Mouse (Mus musculus) limb, embryonic 15.5 days (tissue): ENCODE data around the gene Lhfpl3. TPM values are rescaled to one million over a fixed set of nuclear protein-coding genes. Genes with fewer than 3 reads are reported as not detected.
"Not testable (repeated sequence)": the region's sequence is repeated elsewhere in the genome, so short reads cannot be mapped to it uniquely, and the experiment has no call there.

ENCODE experiments used
- ATAC-seq: fragments of 200-750 bp; cut with Nextera tagmentation; 2 replicates; pipeline ENCODE4 v1.8.0; 2017; ENCODE audit warnings: low read depth, moderate TSS enrichment; ENCODE audit not compliant: insufficient number of reproducible peaks, low FRiP score, low TSS enrichment
- H3K27ac ChIP-seq: fragments of 300-500 bp; sonication (generic); 2 replicates; pipeline ENCODE4 v1.5.1; 2015; ENCODE audit warnings: moderate library complexity, mild to moderate bottlenecking, inconsistent platforms
- H3K27me3 ChIP-seq: fragments of 300-500 bp; sonication (generic); 2 replicates; pipeline ENCODE4 v1.6.1; 2015; ENCODE audit warnings: inconsistent platforms
- H3K36me3 ChIP-seq: fragments of 300-500 bp; sonication (generic); 2 replicates; pipeline ENCODE4 v1.6.1; 2015; ENCODE audit warnings: inconsistent platforms
- H3K4me1 ChIP-seq: fragments of 300-500 bp; sonication (generic); 2 replicates; pipeline ENCODE4 v1.6.1; 2015; ENCODE audit warnings: inconsistent platforms
- H3K4me2 ChIP-seq: fragments of 300-500 bp; sonication (generic); 2 replicates; pipeline ENCODE4 v1.6.1; 2015; ENCODE audit warnings: mild to moderate bottlenecking, inconsistent platforms
- H3K4me3 ChIP-seq: fragments of 300-500 bp; sonication (generic); 2 replicates; pipeline ENCODE4 v1.5.1; 2015; ENCODE audit warnings: mild to moderate bottlenecking, inconsistent platforms
- H3K9ac ChIP-seq: fragments of 300-500 bp; sonication (generic); 2 replicates; pipeline ENCODE4 v1.6.1; 2015; ENCODE audit warnings: inconsistent platforms
- H3K9me3 ChIP-seq: fragments of 300-500 bp; sonication (generic); 2 replicates; pipeline ENCODE4 v1.6.1; 2016; ENCODE audit warnings: inconsistent platforms
- WGBS: fragments of 180-500 bp; shearing (Covaris S2); methylation state at CpG from one replicate; pipeline ENCODE4 v1.1.7; 2015; 5-methylcytosine and 5-hydroxymethylcytosine counted together
- polyA plus RNA-seq: library from polyadenylated mRNA; unstranded; fragments of >200 nt; fragmentation: Nextera tagmentation; extraction: Ambion mirVana; gene quantifications from 2 replicates; pipeline ENCODE4 v1.2.1, GENCODE M21; 2015

Lhfpl3 gene
- 0.47 and 0.52 TPM in 2 replicates for polyA plus RNA-seq

DNA sequence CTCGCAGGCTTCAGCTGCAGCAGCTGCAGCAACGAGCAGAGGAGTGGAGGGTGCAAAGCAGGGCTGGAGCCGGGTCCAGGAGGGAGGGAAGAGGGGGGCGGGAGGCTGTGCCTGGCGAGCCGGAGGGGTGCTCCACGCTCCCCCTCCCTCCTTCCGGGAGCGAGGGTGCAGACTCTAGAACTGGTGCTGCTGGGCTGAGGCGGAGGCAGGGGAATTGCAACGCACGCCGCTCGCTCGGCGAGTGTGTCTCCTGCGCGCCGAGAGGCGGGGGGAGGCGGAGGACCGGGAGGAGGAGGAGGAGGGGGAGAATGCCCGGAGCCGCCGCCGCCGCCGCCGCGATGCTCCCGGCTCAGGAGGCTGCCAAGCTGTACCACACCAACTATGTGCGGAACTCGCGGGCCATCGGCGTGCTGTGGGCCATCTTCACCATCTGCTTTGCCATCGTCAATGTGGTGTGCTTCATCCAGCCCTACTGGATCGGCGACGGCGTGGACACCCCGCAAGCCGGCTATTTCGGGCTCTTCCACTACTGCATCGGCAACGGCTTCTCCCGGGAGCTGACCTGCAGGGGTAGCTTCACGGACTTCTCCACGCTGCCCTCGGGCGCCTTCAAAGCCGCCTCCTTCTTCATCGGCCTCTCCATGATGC is at the start of gene Lhfpl3:
Lhfpl3 (plus strand) TSS at position 175 of the 648 bp plus-strand sequence.
- peak within 1 kb of the TSS; percentile 94 for H3K4me2 ChIP-seq
- no peaks in the 10 kb centered on the region for H3K36me3 ChIP-seq
- H3K9ac ChIP-seq: peak within 1 kb of the TSS; percentile 39; the same call in 1 of the 2 replicates
- H3K4me1 ChIP-seq: peaks cover 16% of the 10 kb centered on the region
- WGBS: 0% methylated on average over 40 of the region's 53 CpGs
- peaks cover 56% of the 10 kb centered on the region for H3K27me3 ChIP-seq
- no peak within 1 kb of the TSS for H3K27ac ChIP-seq
- peak within 1 kb of the TSS; percentile 53 for H3K4me3 ChIP-seq
- no peaks in the 10 kb centered on the region for H3K9me3 ChIP-seq
- no peak for ATAC-seq

DNA sequence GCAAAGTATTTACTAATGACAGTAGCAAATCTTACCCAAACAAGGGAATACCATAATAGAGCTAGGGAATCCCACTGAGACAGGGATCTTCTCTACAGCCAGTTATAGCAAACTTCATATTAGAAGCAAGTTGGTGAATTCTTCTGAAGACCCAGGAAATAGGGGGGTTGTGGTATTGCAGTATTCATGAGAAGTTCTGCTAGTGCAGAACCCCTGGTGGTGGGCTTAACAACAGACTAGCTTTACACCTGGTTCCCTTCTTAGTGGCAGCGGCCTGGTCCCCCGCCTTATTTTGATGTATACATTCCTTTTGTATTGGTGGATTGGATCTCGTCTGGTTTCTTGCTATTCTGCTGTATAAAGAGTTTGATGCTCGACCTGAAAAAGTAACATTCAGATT is 39.6 kb upstream of the Lhfpl3 start:
- ATAC-seq, H3K9ac ChIP-seq, H3K4me3 ChIP-seq, H3K9me3 ChIP-seq, H3K36me3 ChIP-seq, H3K4me2 ChIP-seq, H3K4me1 ChIP-seq, H3K27ac ChIP-seq, H3K27me3 ChIP-seq: not testable (repeated sequence)
- WGBS: 79% methylated on average over 4 of the region's 4 CpGs

DNA sequence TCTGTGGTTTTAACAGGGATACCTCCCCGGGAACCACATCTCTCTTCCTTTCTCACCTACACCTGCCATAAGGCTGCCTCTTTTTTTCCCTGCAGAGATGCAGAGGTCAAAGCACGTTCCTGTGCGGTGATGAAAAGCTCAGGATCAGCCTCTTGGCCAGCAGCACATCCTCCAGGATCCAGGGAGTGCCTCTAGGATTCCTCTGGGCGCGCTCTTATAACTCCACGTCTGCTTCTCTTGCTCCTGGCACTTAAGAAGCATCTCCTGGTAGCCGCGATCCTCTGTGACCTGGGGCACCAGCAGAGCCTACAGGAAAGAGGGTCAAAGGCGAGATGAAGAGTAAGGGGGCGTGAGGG is 352 bp upstream of the Lhfpl3 start:
- ATAC-seq: no peak

DNA sequence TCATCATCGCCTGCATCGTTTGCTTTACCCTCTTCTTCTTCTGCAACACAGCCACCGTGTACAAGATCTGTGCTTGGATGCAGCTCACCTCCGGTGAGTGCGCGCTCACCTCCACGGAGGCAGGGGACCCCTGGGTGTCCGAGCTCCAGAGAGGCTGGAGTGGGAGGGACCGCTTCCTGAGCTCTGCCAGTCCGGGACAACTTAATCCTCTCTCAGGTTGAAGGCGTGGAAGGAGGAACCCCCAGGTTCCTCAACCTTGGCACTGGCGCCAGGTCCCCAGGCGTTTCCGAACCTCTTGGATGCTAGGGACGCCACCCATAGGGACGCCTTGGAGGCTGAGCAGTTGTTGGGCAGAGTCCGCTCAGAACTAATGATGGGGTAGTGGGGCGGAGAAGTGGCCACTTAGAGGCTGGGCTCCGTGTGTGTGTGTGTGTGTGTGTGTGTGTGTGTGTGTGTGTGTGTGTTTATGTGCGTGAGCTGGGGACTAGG is 718 bp downstream of the Lhfpl3 start:
- no peaks in the 10 kb centered on the region for H3K36me3 ChIP-seq
- H3K27ac ChIP-seq: no peak overlapping the region
- H3K27me3 ChIP-seq: peaks cover 56% of the 10 kb centered on the region
- no peak overlapping the region for H3K9ac ChIP-seq
- 0 out of 2 replicates have a peak, but pooled peaks have one; percentile 44 for ATAC-seq
- H3K4me2 ChIP-seq: peak overlapping the region; percentile 94
- H3K9me3 ChIP-seq: no peaks in the 10 kb centered on the region
- WGBS: under 1% methylated on average over 20 of the region's 20 CpGs
- H3K4me1 ChIP-seq: peaks cover 16% of the 10 kb centered on the region
- H3K4me3 ChIP-seq: peak overlapping the region; percentile 53

More for the DNA sequence above, 352 bp upstream of the Lhfpl3 start:
- peak overlapping the region; percentile 39; the same call in 1 of the 2 replicates for H3K9ac ChIP-seq
- H3K27me3 ChIP-seq: peaks cover 56% of the 10 kb centered on the region
- peak overlapping the region; percentile 53 for H3K4me3 ChIP-seq
- H3K9me3 ChIP-seq: no peaks in the 10 kb centered on the region
- H3K4me1 ChIP-seq: peaks cover 16% of the 10 kb centered on the region
- WGBS: 3% methylated on average over 10 of the region's 10 CpGs
- no peaks in the 10 kb centered on the region for H3K36me3 ChIP-seq
- H3K27ac ChIP-seq: no peak overlapping the region
- peak overlapping the region; percentile 94 for H3K4me2 ChIP-seq

DNA sequence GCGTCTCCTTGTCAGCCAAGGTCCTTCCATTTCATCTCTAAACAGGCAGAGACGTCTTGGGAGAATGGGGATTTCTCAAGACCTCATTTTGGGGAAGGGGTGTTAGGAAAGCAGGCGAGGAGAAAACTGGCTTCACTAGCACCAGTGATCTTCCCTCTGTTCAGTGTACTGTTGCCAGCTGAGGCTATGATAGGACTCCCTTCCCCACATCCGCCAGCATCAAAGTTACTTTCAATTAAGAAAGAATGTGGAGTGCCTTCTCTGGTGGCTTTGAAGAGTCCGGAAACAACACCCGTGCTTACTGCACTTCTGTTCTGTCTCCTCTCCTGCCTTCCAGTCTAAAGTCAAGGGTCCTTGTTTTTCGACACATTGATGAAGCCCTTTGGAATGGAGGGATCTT is 1.4 kb downstream of the Lhfpl3 start:
- 3% methylated on average over 7 of the region's 7 CpGs for whole genome bisulfite sequencing
- no peak overlapping the region for H3K27ac ChIP-seq
- peak overlapping the region; percentile 53; the same call in 1 of the 2 replicates for H3K4me3 ChIP-seq
- H3K9me3 ChIP-seq: no peaks in the 10 kb centered on the region
- peaks cover 56% of the 10 kb centered on the region for H3K27me3 ChIP-seq
- H3K36me3 ChIP-seq: no peaks in the 10 kb centered on the region
- H3K9ac ChIP-seq: no peak overlapping the region
- ATAC-seq: no peak
- no peak overlapping the region for H3K4me2 ChIP-seq
- H3K4me1 ChIP-seq: peaks cover 16% of the 10 kb centered on the region

DNA sequence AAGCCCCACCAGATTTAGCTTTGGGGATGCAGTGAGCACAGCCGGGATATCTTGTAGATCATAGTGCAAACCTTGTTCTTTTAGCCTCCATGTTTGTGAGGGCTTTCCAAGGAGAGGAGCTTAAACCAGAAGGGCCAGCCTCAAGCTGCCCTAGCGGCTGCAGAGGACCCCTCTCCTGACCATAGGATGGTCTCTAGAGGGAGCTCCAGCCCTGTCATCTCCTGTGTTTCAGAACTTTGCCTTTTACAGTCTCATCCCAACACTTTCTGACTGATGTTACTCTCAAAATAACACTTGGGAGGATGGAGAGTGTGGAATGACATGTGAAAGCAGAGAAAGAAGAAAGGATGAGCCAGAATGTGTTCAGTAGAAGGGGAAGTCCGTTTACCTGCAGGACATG is 11.4 kb downstream of the Lhfpl3 start:
- Histone ChIP-seq H3K9ac (no peak overlapping the region), H3K27me3 (no peaks in the 10 kb centered on the region), H3K4me3 (no peak overlapping the region), H3K36me3 (no peaks in the 10 kb centered on the region), H3K27ac (no peak overlapping the region), H3K4me1 (no peaks in the 10 kb centered on the region), H3K4me2 (no peak overlapping the region), H3K9me3 (no peaks in the 10 kb centered on the region)
- ATAC-seq: no peak
- 42% methylated on average over 3 of the region's 3 CpGs for WGBS

DNA sequence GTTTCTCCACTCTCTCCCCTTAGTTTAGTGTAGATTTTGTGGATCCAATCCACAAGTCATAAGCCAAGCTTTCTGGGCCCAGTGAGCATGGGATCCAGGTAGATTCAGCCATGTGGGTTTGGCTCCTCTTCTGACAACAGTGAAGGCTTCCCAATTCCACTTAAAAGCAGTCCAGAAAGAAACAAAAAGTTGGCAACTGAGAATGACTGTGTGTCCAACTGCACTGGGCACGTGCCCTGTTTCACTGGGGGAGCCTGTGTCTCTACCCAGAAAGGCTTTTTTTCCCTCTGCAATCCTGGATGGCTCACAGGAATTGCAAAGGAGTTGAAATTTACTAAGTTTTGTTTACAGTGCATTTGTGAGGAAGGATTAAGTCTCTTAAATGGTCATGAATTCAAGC is 24.9 kb downstream of the Lhfpl3 start:
- H3K36me3 ChIP-seq: no peaks in the 10 kb centered on the region
- H3K9me3 ChIP-seq: no peaks in the 10 kb centered on the region
- H3K4me1 ChIP-seq: no peaks in the 10 kb centered on the region
- H3K27me3 ChIP-seq: no peaks in the 10 kb centered on the region
- H3K27ac ChIP-seq: no peak overlapping the region
- no peak overlapping the region for H3K4me3 ChIP-seq
- no peak for ATAC-seq
- H3K4me2 ChIP-seq: no peak overlapping the region
- 54% methylated on average over 1 of the region's 1 CpGs for WGBS
- H3K9ac ChIP-seq: no peak overlapping the region

DNA sequence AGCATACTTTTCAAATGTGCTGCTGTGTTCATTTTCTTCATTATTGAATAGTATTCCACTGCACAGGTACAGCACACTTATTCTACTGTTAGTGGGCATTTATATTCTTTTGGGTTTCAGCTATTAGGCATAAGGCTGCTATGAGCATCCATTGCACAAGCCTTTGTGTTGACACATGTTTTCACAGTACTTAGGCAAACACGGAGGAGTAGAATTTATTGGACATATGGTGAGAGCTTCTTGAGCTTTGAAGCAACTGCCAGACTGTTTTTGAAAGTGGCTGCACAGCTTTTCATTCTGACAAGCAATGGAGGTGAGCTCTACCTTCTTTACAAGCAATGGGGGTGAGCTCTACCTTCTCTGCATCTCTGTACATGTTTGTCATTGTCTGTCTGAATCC is 49.5 kb downstream of the Lhfpl3 start:
- 60% methylated on average over 1 of the region's 1 CpGs for WGBS
- Histone ChIP-seq H3K9ac (no peak overlapping the region), H3K9me3 (no peaks in the 10 kb centered on the region), H3K27me3 (no peaks in the 10 kb centered on the region), H3K27ac (no peak overlapping the region), H3K4me3 (no peak overlapping the region), H3K4me2 (no peak overlapping the region), H3K36me3 (no peaks in the 10 kb centered on the region), H3K4me1 (no peaks in the 10 kb centered on the region)
- ATAC-seq: no peak

DNA sequence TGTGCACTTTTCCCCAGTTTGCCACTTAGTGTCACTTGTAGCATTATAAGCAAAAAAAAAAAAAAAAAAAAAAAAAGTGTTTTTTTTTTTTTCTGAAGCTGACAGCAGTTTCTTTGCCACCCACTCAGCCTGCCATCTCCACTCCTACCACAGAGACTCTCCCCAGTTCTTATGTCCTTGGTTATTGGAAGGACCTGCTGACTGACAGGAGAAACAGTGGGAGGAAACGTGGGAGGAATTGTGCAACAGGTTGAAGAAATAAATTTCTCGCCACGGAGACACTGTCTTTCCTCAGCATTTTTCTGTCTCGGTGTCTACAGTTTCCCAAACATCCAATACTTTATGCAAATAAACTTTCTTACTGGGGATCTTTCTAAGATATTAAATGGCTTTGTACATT is 67.6 kb downstream of the Lhfpl3 start:
- no peaks in the 10 kb centered on the region for H3K27me3 ChIP-seq
- no peak overlapping the region for H3K4me2 ChIP-seq
- ATAC-seq: no peak
- no peak overlapping the region for H3K9ac ChIP-seq
- 70% methylated on average over 4 of the region's 4 CpGs for WGBS
- no peaks in the 10 kb centered on the region for H3K9me3 ChIP-seq
- H3K4me1 ChIP-seq: no peaks in the 10 kb centered on the region
- no peaks in the 10 kb centered on the region for H3K36me3 ChIP-seq
- H3K27ac ChIP-seq: no peak overlapping the region
- no peak overlapping the region for H3K4me3 ChIP-seq

DNA sequence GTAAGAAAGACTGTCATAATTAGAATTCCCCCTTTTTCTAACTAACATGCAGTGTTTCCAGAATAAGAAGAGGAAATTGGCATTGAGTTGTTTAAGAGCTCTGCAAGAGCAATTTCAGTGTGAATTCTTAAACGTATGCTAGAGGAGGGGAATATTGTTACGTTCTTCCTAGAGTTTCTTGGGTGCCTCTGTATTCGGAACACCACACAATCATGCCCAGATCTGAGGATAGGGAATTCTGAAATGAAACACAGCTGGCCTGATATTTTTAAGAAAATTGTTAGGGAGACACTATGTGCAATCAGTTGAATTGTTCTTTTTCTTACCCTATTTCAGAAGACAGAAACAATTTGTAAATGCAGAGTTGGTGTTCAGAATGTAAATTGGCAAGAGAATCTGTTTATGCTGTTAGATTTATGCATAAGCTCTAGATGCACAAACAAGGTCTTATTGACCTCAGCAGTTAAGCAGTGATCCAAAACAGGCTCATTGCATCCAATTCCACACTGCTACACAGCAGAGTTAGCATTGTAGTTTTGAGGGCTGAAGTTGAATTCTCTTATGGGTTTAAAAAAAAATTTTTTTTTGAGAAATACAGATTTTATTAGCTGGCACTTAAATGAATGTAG is 84.1 kb downstream of the Lhfpl3 start:
- Histone ChIP-seq H3K27me3 (no peaks in the 10 kb centered on the region), H3K36me3 (no peaks in the 10 kb centered on the region), H3K4me3 (no peak overlapping the region), H3K27ac (no peak overlapping the region), H3K9ac (no peak overlapping the region), H3K4me2 (no peak overlapping the region), H3K4me1 (no peaks in the 10 kb centered on the region), H3K9me3 (no peaks in the 10 kb centered on the region)
- ATAC-seq: no peak
- 79% methylated on average over 3 of the region's 3 CpGs for WGBS

DNA sequence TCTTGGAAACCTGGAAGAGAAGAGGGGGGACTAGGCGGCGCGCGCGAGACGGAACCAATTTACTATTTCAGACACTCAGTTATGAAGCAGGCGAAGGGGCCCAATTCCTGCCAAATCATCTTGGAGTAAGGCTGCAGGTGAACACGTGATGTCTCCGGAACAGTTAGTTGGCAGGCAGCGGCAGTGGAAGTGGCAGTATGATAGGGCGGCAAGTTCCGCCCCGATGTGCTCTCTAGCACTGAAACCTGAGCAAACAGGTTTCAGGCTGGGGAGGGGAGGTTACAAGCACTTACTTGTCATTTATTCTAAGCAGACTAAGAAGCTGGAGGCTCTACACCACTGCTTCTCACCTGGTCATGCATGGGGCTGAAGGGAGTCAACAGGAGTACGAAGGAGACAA is 105.7 kb downstream of the Lhfpl3 start:
- H3K9ac ChIP-seq: no peak overlapping the region
- H3K4me1 ChIP-seq: no peaks in the 10 kb centered on the region
- no peaks in the 10 kb centered on the region for H3K27me3 ChIP-seq
- WGBS: 54% methylated on average over 14 of the region's 14 CpGs
- H3K4me3 ChIP-seq: no peak overlapping the region
- no peaks in the 10 kb centered on the region for H3K36me3 ChIP-seq
- H3K27ac ChIP-seq: no peak overlapping the region
- no peaks in the 10 kb centered on the region for H3K9me3 ChIP-seq
- ATAC-seq: no peak
- H3K4me2 ChIP-seq: no peak overlapping the region

DNA sequence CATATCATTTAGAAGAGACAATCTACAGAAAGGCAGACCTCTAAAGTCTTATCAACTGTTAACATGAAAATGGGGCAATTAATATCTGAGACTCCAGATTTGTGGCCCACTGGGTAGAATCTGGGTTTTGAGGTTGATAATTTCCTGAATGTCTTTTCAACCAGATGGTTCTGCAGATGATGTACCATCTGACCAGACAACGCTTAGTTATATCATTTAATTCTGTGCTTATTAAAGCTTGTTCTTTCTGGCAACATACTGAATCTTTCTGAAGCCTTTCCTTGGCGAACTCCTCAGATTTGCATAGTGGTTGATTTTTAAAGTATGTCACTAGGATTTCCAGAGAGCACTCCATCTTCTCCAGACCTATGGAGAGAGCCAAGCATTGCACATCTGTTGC is 107.6 kb downstream of the Lhfpl3 start:
- Histone ChIP-seq H3K9me3 (no peaks in the 10 kb centered on the region), H3K4me1 (no peaks in the 10 kb centered on the region), H3K4me2 (no peak overlapping the region), H3K9ac (no peak overlapping the region), H3K4me3 (no peak overlapping the region), H3K27ac (no peak overlapping the region), H3K27me3 (no peaks in the 10 kb centered on the region), H3K36me3 (no peaks in the 10 kb centered on the region)
- ATAC-seq: no peak
- 87% methylated on average over 2 of the region's 2 CpGs for WGBS
